Mouse (Mus musculus) c-Kit-negative CD71-positive TER-119-positive erythroid progenitor cells, embryonic 14.5 days (primary cell): Measurements from ENCODE around the gene Rps9.
"Not testable (repeated sequence)": the region's sequence is repeated elsewhere in the genome, so short reads cannot be mapped to it uniquely, and the experiment has no call there.

ENCODE experiments used
- DNase-seq: peaks from one replicate; pipeline ENCODE4 v3.0.0-alpha.2; 2013; ENCODE audit warnings: low read depth, low spot score

Rps9 gene

GRCm38 (mm10) chr7:3694949-3695305 is 8.9 kb upstream of the Rps9 start:
- not testable (repeated sequence) for DNase-seq

GRCm38 (mm10) chr7:3698471-3698870 is 5.3 kb upstream of the Rps9 start:
- no peak for DNase-seq

- no peak for DNase-seq
Measured at GRCm38 (mm10) chr7:3703148-3703878, 480 bp upstream of the Rps9 start.

GRCm38 (mm10) chr7:3704475-3704874 is 682 bp downstream of the Rps9 start:
- no peak for DNase-seq

- DNase-seq = not testable (repeated sequence)
Measured at GRCm38 (mm10) chr7:3705461-3705860, 1.7 kb downstream of the Rps9 start.

GRCm38 (mm10) chr7:3705911-3706310 is 2.1 kb downstream of the Rps9 start:
- DNase-seq = no peak

GRCm38 (mm10) chr7:3706343-3706934 is 2.6 kb downstream of the Rps9 start:
- no peak for DNase-seq

- DNase-seq = no peak
Measured at GRCm38 (mm10) chr7:3707027-3707426, 3.2 kb downstream of the Rps9 start.

GRCm38 (mm10) chr7:3707568-3708413 is 4.0 kb downstream of the Rps9 start:
- DNase-seq = no peak

- DNase-seq = not testable (repeated sequence)
Measured at GRCm38 (mm10) chr7:3708447-3708980, 4.7 kb downstream of the Rps9 start.

GRCm38 (mm10) chr7:3709000-3709399 is 5.2 kb downstream of the Rps9 start:
- DNase-seq = no peak

GRCm38 (mm10) chr7:3712264-3712942 is 8.6 kb downstream of the Rps9 start:
- DNase-seq = no peak

- DNase-seq = no peak
Measured at GRCm38 (mm10) chr7:3715249-3715648, 11.5 kb downstream of the Rps9 start.

GRCm38 (mm10) chr7:3720268-3720667 is 16.5 kb downstream of the Rps9 start, which contains the start of gene Pirb:
Gene Pirb (minus strand): TSS chr7:3720391.
- not testable (repeated sequence) for DNase-seq

- not testable (repeated sequence) for DNase-seq
Measured at GRCm38 (mm10) chr7:3725459-3725858, 21.7 kb downstream of the Rps9 start.

GRCm38 (mm10) chr7:3732675-3733074 is 28.9 kb downstream of the Rps9 start:
- not testable (repeated sequence) for DNase-seq
